Mouse (Mus musculus) bone marrow macrophage, adult 2 months (primary cell): ENCODE results near the gene Npc1l1.

Experiments
- CTCF ChIP-seq: IDR thresholded peaks from 2 replicates; pipeline ENCODE4 v1.5.1; 2012; ENCODE audit warnings: low read depth, mild to moderate bottlenecking, low read length, moderate library complexity
- POLR2A ChIP-seq: IDR thresholded peaks from 2 replicates; pipeline ENCODE4 v1.6.1; 2012; ENCODE audit warnings: mild to moderate bottlenecking, low read depth, low read length, borderline replicate concordance

DNA sequence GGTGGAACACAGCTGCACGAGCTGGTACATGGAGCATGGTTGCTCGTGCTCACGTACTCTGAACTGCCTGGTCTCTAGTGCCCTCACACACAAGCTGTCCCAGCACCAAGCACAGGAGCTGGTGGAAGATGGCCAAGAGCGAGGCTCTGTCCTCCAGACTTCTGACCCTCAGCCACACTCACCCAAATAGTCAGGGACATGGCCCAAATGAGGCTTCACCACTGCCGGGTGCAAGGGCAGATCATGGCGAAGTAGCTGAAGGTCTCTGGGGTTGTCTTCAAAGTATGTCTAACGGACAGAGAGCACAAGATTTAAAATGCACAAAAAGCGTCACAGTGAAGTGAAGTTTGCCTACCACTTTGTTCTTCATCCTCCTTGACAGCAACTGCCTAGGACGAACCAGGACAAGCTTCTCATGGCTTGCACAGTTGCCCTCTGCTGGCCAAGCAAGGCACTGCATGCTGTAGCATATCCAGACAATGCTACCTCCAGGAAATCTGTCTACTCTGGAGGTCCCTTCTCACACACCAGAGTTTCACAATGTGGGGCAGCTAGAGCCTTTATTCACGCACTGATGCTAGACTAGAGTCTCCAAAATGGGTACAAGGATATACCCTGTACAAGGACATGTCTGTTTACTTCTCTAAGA is 31.6 kb upstream of the Npc1l1 start:
- TF ChIP-seq POLR2A: no peak
- peak; percentile 96 for TF ChIP-seq CTCF
